Mouse (Mus musculus): ENCODE results near the gene Tmem185b. TPM values are rescaled to one million over a fixed set of nuclear protein-coding genes. Genes with fewer than 3 reads are reported as not detected.
A peak's percentile ranks its signal among the peaks of the same experiment; 100 is the strongest.

Tmem185b gene
- total and polyA plus RNA-seq, 3 experiments, result 25.2 to 35.8 TPM; not detected in 1

- no peaks in the 10 kb centered on the region; a peak in 1 of 4 replicates for H3K36me3 ChIP-seq (ENCODE audit: control insufficient read depth in 1 of 2, insufficient read depth in 2 of 2, low read length in 2 of 2)
- TF ChIP-seq MYC (IDR thresholded peaks at IDR 0.05; ENCODE audit: low read depth, low read length), result no peak
- TF ChIP-seq GABPA (IDR thresholded peaks at IDR 0.05; ENCODE audit: low read depth, low read length), result no peak
- peak; percentile 93 for TF ChIP-seq SMC3 (IDR thresholded peaks at IDR 0.05; ENCODE audit: low read depth, low read length)
- TF ChIP-seq POLR2AphosphoS2 (IDR thresholded peaks at IDR 0.05; ENCODE audit: low read length), result no peak
- TF ChIP-seq BHLHE40 (IDR thresholded peaks at IDR 0.05; ENCODE audit: borderline replicate concordance, low read depth, low read length), result no peak
- no peak for TF ChIP-seq MAX (IDR thresholded peaks at IDR 0.05; ENCODE audit: low read length)
- TF ChIP-seq RCOR1 (IDR thresholded peaks at IDR 0.05; ENCODE audit: low read depth, low read length), result no peak
- no peak for TF ChIP-seq ZNF384 (IDR thresholded peaks at IDR 0.05; ENCODE audit: low read depth, low read length)
- TF ChIP-seq CHD2 (IDR thresholded peaks at IDR 0.05; ENCODE audit: low read length), result no peak
- TF ChIP-seq RAD21 (IDR thresholded peaks at IDR 0.05; ENCODE audit: low read depth, low read length), result peak; percentile 96
- TF ChIP-seq NRF1 (IDR thresholded peaks at IDR 0.05; ENCODE audit: insufficient read depth, low read depth, low read length, poor library complexity, severe bottlenecking), result no peak
- TF ChIP-seq MEF2A (IDR thresholded peaks at IDR 0.05; ENCODE audit: extremely low read depth, insufficient replicate concordance, low read depth, low read length, poor library complexity, severe bottlenecking), result no peak
- no peak for TF ChIP-seq ZMIZ1 (IDR thresholded peaks at IDR 0.05; ENCODE audit: low read depth, low read length)
- no peak for TF ChIP-seq E2F4 (IDR thresholded peaks at IDR 0.05; ENCODE audit: borderline replicate concordance, low read depth, low read length)
- 0 out of 2 replicates have a peak, but pooled peaks have one; percentile 22 for TF ChIP-seq SIN3A (IDR thresholded peaks at IDR 0.05; ENCODE audit: low read length)
- no peak for TF ChIP-seq POLR2AphosphoS5 (IDR thresholded peaks at IDR 0.05; ENCODE audit: borderline replicate concordance, low read depth, low read length)
- no peak for TF ChIP-seq MYB (IDR thresholded peaks at IDR 0.05; ENCODE audit: low read depth, low read length)
- TF ChIP-seq EP300 (IDR thresholded peaks at IDR 0.05; ENCODE audit: low read depth in 1 of 2, low read length in 2 of 2), result no peak
- TF ChIP-seq TBP (IDR thresholded peaks at IDR 0.05; ENCODE audit: low read depth, low read length), result no peak
- no peak for TF ChIP-seq KAT2A (conservative IDR thresholded peaks at IDR 0.05; ENCODE audit: low read depth, low read length)
- no peak for TF ChIP-seq TAL1 (IDR thresholded peaks at IDR 0.05; ENCODE audit: low read length)
- TF ChIP-seq MXI1 (IDR thresholded peaks at IDR 0.05; ENCODE audit: low read depth, low read length), result no peak
- no peak for TF ChIP-seq ELF1 (IDR thresholded peaks at IDR 0.05; ENCODE audit: low read depth, low read length)
- TF ChIP-seq TCF12 (IDR thresholded peaks at IDR 0.05; ENCODE audit: low read depth, low read length), result no peak
- no peak for TF ChIP-seq MAFK (IDR thresholded peaks at IDR 0.05; ENCODE audit: borderline replicate concordance, low read depth, low read length)
- peak; percentile 78 for TF ChIP-seq ZC3H11A (IDR thresholded peaks at IDR 0.05; ENCODE audit: low read depth, low read length)
- no peak for TF ChIP-seq USF1 (IDR thresholded peaks at IDR 0.05; ENCODE audit: low read depth, low read length)
- no peak for TF ChIP-seq JUND (IDR thresholded peaks at IDR 0.05; ENCODE audit: low read depth, low read length)
- no peak for TF ChIP-seq ETS1 (IDR thresholded peaks at IDR 0.05; ENCODE audit: low read depth, low read length)
- no peak for TF ChIP-seq NELFE (IDR thresholded peaks at IDR 0.05; ENCODE audit: low read depth, low read length)
- TF ChIP-seq UBTF (IDR thresholded peaks at IDR 0.05; ENCODE audit: borderline replicate concordance, insufficient read depth, low read depth, low read length), result no peak
- TF ChIP-seq MAZ (IDR thresholded peaks at IDR 0.05; ENCODE audit: low read depth, low read length), result no peak
- no peak for TF ChIP-seq USF2 (IDR thresholded peaks at IDR 0.05; ENCODE audit: borderline replicate concordance in 1 of 2, insufficient read depth in 1 of 2, low read depth in 1 of 2, low read length in 2 of 2)
- TF ChIP-seq ZKSCAN1 (IDR thresholded peaks at IDR 0.05; ENCODE audit: low read depth, low read length), result no peak
- TF ChIP-seq GATA1 (IDR thresholded peaks at IDR 0.05; ENCODE audit: low read depth, low read length), result no peak
- TF ChIP-seq CHD1 (IDR thresholded peaks at IDR 0.05; ENCODE audit: low read depth, low read length), result no peak
- TF ChIP-seq HCFC1 (IDR thresholded peaks at IDR 0.05; ENCODE audit: low read depth, low read length), result no peak
Measured at GRCm38 (mm10) chr1:119548668-119549326, 22.8 kb downstream of the Tmem185b start.

More at GRCm38 (mm10) chr1:119548668-119549326, 22.8 kb downstream of the Tmem185b start:
- H3K4me3 ChIP-seq (ENCODE audit: control insufficient read depth in 1 of 2, insufficient read depth in 1 of 2, low read depth in 2 of 2, low read length in 2 of 2), result no peak overlapping the region
- H3K27ac ChIP-seq (ENCODE audit: control insufficient read depth, low read depth, low read length), result no peak overlapping the region
- H3K79me2 ChIP-seq (ENCODE audit: control insufficient read depth, insufficient read depth, low read length, poor library complexity), result no peaks in the 10 kb centered on the region
- no peaks in the 10 kb centered on the region for H3K4me1 ChIP-seq (ENCODE audit: control insufficient read depth in 1 of 2, insufficient read depth in 2 of 2, low read length in 2 of 2)
- H3K27me3 ChIP-seq (ENCODE audit: control insufficient read depth in 1 of 2, insufficient read depth in 2 of 2, low read length in 2 of 2), result no peaks in the 10 kb centered on the region
- DNase-seq (ENCODE audit: low read depth, low spot score), result peak; percentile 84
- H3K9ac ChIP-seq (ENCODE audit: control insufficient read depth, low read depth, low read length, poor library complexity, severe bottlenecking), result no peak overlapping the region
- H3K9me3 ChIP-seq (replicated peaks; ENCODE audit: insufficient read depth, low read length), result no peaks in the 10 kb centered on the region
